Mouse (Mus musculus) CH12.LX (cell line): ENCODE results near the gene Fndc7.

Source experiments
- CHD2 ChIP-seq: IDR thresholded peaks from 2 replicates; pipeline ENCODE4 v1.6.1; 2011; ENCODE audit warnings: low read length, improper control_type of control experiment
- CTCF ChIP-seq, 2 experiments: IDR thresholded peaks in 1 of 2; conservative IDR thresholded peaks in 1 of 2; 2 replicates each; pipeline ENCODE4 v1.5.1; 2011 to 2012; ENCODE audit warnings: low read depth in 2 of 2, low read length in 2 of 2, improper control_type of control experiment in 1 of 2, inconsistent platforms in 1 of 2, mild to moderate bottlenecking in 1 of 2, moderate library complexity in 1 of 2
- EP300 ChIP-seq: IDR thresholded peaks from 2 replicates; pipeline ENCODE4 v1.6.1; 2011; ENCODE audit warnings: low read length, improper control_type of control experiment
- HCFC1 ChIP-seq: IDR thresholded peaks from 2 replicates; pipeline ENCODE4 v1.6.1; 2012; ENCODE audit warnings: low read depth, mild to moderate bottlenecking, inconsistent platforms, low read length, improper control_type of control experiment
- NRF1 ChIP-seq: IDR thresholded peaks from 2 replicates; pipeline ENCODE4 v1.6.1; 2014; ENCODE audit warnings: low read depth, mild to moderate bottlenecking, inconsistent platforms, low read length, improper control_type of control experiment, moderate library complexity
- POLR2A ChIP-seq: IDR thresholded peaks from 2 replicates; pipeline ENCODE4 v1.6.1; 2011; ENCODE audit warnings: low read depth, mild to moderate bottlenecking, improper control_type of control experiment, low read length

DNA sequence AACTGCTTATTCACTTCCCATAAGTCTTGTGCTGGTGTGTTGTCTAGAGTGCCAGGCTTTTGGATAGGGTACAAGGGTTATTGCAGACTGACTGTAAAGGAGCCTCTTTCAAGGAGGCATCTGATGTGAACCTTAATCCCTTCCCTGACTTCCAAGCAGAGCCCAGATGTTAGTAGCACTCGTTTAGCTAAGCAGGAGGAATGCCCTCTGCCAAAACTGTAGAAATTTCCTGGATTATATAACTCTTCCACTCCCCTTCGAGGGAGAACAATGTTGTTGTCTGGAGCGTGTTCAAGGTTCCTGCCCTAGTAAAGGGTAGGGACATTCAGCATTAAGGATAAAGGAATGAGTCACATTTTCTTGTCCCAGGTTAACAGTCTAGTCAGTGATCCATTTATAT is 43.2 kb downstream of the Fndc7 start:
- TF ChIP-seq NRF1 (no peak), POLR2A (no peak), HCFC1 (no peak), CTCF (conservative IDR thresholded peaks at IDR 0.05 in 1 of 2, IDR thresholded peaks at IDR 0.05 in 1 of 2; ENCODE audit: low read depth in 2 of 2, low read length in 2 of 2) (no peak), CHD2 (no peak), EP300 (no peak)
